Mouse (Mus musculus): Measurements from ENCODE around the gene Ccdc9. TPM values are rescaled to one million over a fixed set of nuclear protein-coding genes. Genes with fewer than 3 reads are reported as not detected.
"Not testable (repeated sequence)": the region's sequence is repeated elsewhere in the genome, so short reads cannot be mapped to it uniquely, and the experiment has no call there.

The Ccdc9 gene
- polyA plus RNA-seq, 1 experiment from 2014 or later = 18.8 TPM

DNA sequence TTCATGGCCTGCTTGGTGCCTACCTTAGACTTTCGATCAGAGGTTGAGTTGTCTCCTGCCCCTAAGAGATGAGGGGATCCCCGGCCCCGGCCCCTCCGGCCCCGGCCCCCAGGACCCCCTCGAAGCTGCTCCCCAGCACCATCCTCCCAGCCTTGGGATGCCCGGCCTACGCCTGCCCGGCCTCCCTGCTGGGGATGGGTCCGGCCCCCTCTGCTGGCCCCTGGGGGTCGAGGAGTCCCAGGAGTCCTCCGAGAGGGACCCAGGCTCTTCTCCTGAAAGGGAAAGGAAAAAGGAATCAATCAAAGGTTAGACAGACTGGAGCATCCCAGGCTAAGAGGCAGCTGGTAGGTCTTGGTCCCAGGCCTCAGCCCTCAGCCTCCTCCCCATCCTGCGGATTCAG is 4.3 kb downstream of the Ccdc9 start:
- H3K27me3 ChIP-seq (ENCODE audit: control insufficient read depth, insufficient read depth, low read length) = no peaks in the 10 kb centered on the region
- H3K4me2 ChIP-seq (ENCODE audit: low read depth, low read length) = no peak overlapping the region
- peaks cover 19% of the 10 kb centered on the region for H3K36me3 ChIP-seq (ENCODE audit: control insufficient read depth, insufficient read depth, low read length)
- no peak overlapping the region for H3K4me3 ChIP-seq (replicated peaks; ENCODE audit: low read length)
- H3K9ac ChIP-seq (ENCODE audit: low read length) = no peak overlapping the region
- ATAC-seq (ENCODE audit: insufficient read depth, low FRiP score) = no peak
- WGBS = 82% methylated on average over 13 of the region's 13 CpGs
- no peak overlapping the region for H3K27ac ChIP-seq (ENCODE audit: low read length)
- peaks cover 7% of the 10 kb centered on the region; the same call in 1 of the 2 replicates for H3K4me1 ChIP-seq (ENCODE audit: control insufficient read depth, insufficient read depth, low read length)
- no peaks in the 10 kb centered on the region for H3K9me3 ChIP-seq (replicated peaks; ENCODE audit: control insufficient read depth, low read length)

DNA sequence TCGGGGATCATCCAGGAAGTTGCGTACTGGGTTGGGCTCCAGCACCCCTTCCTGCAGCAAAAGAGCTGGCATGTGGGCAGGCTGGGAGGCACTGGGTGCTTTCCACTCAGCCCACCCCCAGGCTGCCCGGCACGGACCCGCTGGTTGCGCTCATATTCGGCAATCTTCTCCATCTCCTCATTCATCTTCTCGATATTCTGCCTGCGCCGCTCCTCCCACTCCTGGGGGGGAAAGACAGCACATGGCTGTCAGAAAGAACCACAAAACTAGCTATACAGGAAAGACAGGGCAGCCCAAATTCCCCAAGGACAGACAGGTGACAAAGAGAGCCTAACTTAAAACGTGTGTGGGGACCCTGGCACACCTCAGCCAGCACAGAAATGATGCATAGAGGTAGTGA is 5.9 kb downstream of the Ccdc9 start:
- no peak for ATAC-seq (ENCODE audit: insufficient read depth, low FRiP score)
- Histone ChIP-seq H3K36me3 (ENCODE audit: control insufficient read depth, insufficient read depth, low read length) (peaks cover 24% of the 10 kb centered on the region), H3K27ac (ENCODE audit: low read length) (no peak overlapping the region)

DNA sequence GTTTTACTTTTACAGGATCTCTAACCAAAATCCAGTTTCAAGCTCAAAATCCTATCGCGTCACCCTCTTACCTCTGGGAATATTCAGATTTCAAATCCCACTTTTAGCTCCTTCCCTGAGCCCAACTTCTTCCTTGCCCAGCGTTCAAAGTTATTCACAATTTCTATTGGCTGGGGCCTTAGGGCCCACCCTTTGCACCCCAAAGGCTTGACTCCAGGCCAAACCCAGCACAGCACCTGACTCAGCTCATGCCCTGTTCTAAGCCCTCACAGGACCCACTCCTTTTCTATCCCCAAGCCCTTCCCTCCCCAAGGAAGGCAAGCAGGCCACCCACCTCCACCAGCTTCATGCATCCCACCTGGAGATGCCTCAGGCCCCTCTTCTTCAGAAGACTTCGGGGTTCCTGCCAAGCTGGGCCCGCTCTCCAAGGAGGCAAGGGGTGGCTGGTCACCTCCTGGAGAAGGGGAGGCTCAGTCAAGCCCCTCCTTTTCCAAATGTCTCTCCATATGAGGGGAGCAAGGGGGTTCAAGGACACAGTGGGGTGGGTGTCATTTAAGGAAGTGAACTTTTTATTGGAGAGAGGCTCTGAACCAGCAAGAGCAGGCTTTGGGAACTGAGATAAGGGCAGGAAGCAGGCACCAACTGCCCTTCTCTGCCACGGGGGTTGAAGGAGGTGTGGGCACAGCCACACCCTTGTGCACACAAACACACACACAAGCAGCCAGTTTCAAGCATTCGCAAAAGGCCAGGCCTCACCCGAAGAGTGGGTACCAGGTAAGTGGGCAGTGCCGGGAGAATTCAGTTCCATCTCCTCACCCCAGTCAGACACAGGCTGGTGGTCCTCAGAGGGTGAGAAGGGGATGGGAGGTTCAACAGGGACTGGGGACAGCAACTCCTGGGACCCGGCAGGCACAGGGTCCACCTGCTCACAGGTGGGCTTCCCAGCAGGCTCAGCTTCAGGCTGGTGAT is 11.4 kb downstream of the Ccdc9 start:
- H3K36me3 ChIP-seq (ENCODE audit: control insufficient read depth, insufficient read depth, low read length) = peaks cover 17% of the 10 kb centered on the region; the same call in 1 of the 2 replicates
- peak overlapping the region; percentile 87 for H3K9ac ChIP-seq (ENCODE audit: low read length)
- peak overlapping the region; percentile 67 for H3K27ac ChIP-seq (ENCODE audit: low read length)
- peak overlapping the region; percentile 94 for H3K4me2 ChIP-seq (ENCODE audit: low read depth, low read length)
- H3K4me1 ChIP-seq (ENCODE audit: control insufficient read depth, insufficient read depth, low read length) = peaks cover 36% of the 10 kb centered on the region
- H3K4me3 ChIP-seq (replicated peaks; ENCODE audit: low read length) = no peak overlapping the region
- ATAC-seq (ENCODE audit: insufficient read depth, low FRiP score) = no peak
- no peaks in the 10 kb centered on the region for H3K9me3 ChIP-seq (replicated peaks; ENCODE audit: control insufficient read depth, low read length)
- no peaks in the 10 kb centered on the region for H3K27me3 ChIP-seq (ENCODE audit: control insufficient read depth, insufficient read depth, low read length)
- WGBS = 75% methylated on average over 10 of the region's 10 CpGs

More for the DNA sequence above, 5.9 kb downstream of the Ccdc9 start:
- Histone ChIP-seq H3K9ac (ENCODE audit: low read length) (no peak overlapping the region), H3K4me3 (replicated peaks; ENCODE audit: low read length) (no peak overlapping the region), H3K27me3 (ENCODE audit: control insufficient read depth, insufficient read depth, low read length) (no peaks in the 10 kb centered on the region), H3K4me1 (ENCODE audit: control insufficient read depth, insufficient read depth, low read length) (peaks cover 12% of the 10 kb centered on the region; the same call in 1 of the 2 replicates), H3K4me2 (ENCODE audit: low read depth, low read length) (no peak overlapping the region), H3K9me3 (replicated peaks; ENCODE audit: control insufficient read depth, low read length) (no peaks in the 10 kb centered on the region)
- 93% methylated on average over 11 of the region's 11 CpGs for WGBS

DNA sequence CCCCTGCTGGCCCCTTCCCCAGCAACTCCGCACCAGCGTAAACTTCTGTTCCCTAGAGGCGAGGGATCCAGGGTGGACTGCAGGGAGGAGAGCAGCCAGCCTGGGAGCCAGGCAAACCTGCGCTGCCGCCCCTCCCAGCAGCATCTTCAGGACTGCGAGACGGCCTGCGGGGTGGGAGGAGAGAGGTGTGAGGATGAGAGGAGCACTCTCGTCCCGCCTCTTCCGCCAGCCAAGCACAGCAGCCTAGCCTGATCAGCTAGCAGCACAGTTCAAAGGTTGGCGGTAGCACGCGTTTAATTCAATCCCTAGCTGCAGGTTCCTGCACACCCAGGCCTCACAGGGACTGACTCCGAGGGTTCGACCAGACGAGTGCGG is 12.8 kb downstream of the Ccdc9 start:
- Histone ChIP-seq H3K27me3 (ENCODE audit: control insufficient read depth, insufficient read depth, low read length) (no peaks in the 10 kb centered on the region), H3K4me2 (ENCODE audit: low read depth, low read length) (peak overlapping the region; percentile 94), H3K9me3 (replicated peaks; ENCODE audit: control insufficient read depth, low read length) (no peaks in the 10 kb centered on the region), H3K9ac (ENCODE audit: low read length) (peak overlapping the region; percentile 87), H3K27ac (ENCODE audit: low read length) (peak overlapping the region; percentile 99), H3K4me3 (replicated peaks; ENCODE audit: low read length) (peak overlapping the region; percentile 76), H3K4me1 (ENCODE audit: control insufficient read depth, insufficient read depth, low read length) (peaks cover 36% of the 10 kb centered on the region), H3K36me3 (ENCODE audit: control insufficient read depth, insufficient read depth, low read length) (peaks cover 14% of the 10 kb centered on the region; the same call in 1 of the 2 replicates)
- WGBS = under 1% methylated on average over 18 of the region's 18 CpGs
- ATAC-seq (ENCODE audit: insufficient read depth, low FRiP score) = peak; percentile 79

DNA sequence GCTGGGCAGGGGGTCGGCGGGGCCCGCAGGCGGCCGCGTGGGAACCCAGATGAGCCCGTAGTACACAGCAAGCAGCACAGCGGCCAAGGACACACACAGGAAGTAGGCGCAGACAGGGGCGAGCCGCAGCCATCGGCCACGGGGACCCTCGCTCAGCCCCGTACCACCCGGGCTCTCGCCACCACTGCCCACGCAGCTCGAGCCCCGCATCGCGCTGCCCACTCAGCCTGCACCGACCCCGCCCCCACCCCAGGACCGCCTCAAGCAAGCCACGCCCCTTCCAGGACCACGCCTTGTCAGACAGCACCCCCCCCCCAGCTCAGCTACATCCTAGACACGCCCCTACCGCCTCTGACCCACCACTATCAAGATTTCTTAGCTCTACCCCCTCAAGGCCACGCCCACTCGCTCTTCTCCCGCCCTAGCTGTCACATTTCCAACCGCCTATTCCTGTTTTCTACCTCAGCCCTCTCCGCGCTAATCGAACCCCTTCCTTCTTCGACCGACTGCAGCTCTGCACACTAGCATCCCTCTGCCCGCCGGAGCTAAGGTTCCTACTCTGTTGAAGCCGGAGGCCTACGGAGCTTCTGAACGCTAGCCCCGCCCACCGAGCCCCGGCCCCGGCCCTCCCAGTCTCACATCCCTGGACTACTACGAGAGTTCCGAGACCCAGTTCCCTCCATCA is 13.4 kb downstream of the Ccdc9 start, which contains the start of gene Inafm1:
Gene Inafm1, minus strand, starts transcription at position 537 of the 685 bp plus-strand sequence.
- Histone ChIP-seq H3K27ac (ENCODE audit: low read length) (peak within 1 kb of the TSS; percentile 99), H3K4me2 (ENCODE audit: low read depth, low read length) (peak within 1 kb of the TSS; percentile 94), H3K36me3 (ENCODE audit: control insufficient read depth, insufficient read depth, low read length) (peaks cover 14% of the 10 kb centered on the region; the same call in 1 of the 2 replicates), H3K27me3 (ENCODE audit: control insufficient read depth, insufficient read depth, low read length) (no peaks in the 10 kb centered on the region), H3K9me3 (replicated peaks; ENCODE audit: control insufficient read depth, low read length) (no peaks in the 10 kb centered on the region), H3K9ac (ENCODE audit: low read length) (peak within 1 kb of the TSS; percentile 87), H3K4me3 (replicated peaks; ENCODE audit: low read length) (peak within 1 kb of the TSS; percentile 76), H3K4me1 (ENCODE audit: control insufficient read depth, insufficient read depth, low read length) (peaks cover 36% of the 10 kb centered on the region)
- peak; percentile 87 for ATAC-seq (ENCODE audit: insufficient read depth, low FRiP score)
- WGBS = under 1% methylated on average over 49 of the region's 49 CpGs

DNA sequence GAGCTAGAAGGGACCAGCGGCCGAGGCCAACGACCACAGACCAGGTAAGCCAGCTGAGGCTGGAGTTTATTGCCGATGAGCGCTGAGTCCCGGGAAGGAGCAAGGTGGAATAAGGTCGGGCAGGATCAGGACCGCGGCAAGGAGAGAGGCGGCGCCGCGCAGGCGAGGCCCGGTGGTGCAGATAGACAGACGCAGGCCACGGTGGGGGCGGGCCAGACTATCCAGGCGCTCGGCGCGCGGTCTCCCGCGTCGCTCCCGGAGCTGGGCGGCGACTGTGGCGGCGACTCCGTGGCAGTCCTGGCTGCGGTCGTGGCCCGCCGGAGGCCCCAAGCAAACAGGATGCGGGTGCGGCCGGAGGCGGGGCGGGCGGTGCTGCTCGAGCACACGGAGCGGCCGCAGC is 13.9 kb downstream of the Ccdc9 start:
- Histone ChIP-seq H3K9me3 (replicated peaks; ENCODE audit: control insufficient read depth, low read length) (no peaks in the 10 kb centered on the region), H3K36me3 (ENCODE audit: control insufficient read depth, insufficient read depth, low read length) (peaks cover 14% of the 10 kb centered on the region; the same call in 1 of the 2 replicates), H3K4me3 (replicated peaks; ENCODE audit: low read length) (peak overlapping the region; percentile 76), H3K27me3 (ENCODE audit: control insufficient read depth, insufficient read depth, low read length) (no peaks in the 10 kb centered on the region), H3K4me2 (ENCODE audit: low read depth, low read length) (peak overlapping the region; percentile 94), H3K4me1 (ENCODE audit: control insufficient read depth, insufficient read depth, low read length) (peaks cover 36% of the 10 kb centered on the region), H3K27ac (ENCODE audit: low read length) (peak overlapping the region; percentile 99), H3K9ac (ENCODE audit: low read length) (peak overlapping the region; percentile 87)
- ATAC-seq (ENCODE audit: insufficient read depth, low FRiP score) = peak; percentile 84
- under 1% methylated on average over 46 of the region's 46 CpGs for WGBS

DNA sequence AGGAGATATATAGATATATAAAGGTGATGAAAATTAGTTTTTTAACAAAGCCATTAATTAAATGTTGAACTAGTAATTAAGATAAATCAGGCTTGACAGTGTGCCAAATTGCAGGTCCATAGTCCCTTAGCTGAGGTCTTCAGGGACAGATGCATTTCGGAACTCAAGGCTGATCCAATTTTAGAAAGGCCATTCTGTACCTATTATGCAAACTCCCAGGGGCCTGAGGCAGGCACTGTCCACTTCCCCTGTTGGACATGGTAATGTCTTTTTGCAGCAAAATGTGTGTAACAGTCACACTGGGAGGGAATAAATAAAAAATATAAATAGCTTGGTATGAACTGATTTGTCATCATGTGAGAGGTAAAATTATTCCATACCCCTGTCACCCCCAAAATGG is 15.5 kb downstream of the Ccdc9 start:
- H3K9me3 ChIP-seq (replicated peaks; ENCODE audit: control insufficient read depth, low read length) = no peaks in the 10 kb centered on the region
- H3K27ac ChIP-seq (ENCODE audit: low read length) = no peak overlapping the region
- H3K36me3 ChIP-seq (ENCODE audit: control insufficient read depth, insufficient read depth, low read length) = peaks cover 13% of the 10 kb centered on the region; the same call in 1 of the 2 replicates
- H3K27me3 ChIP-seq (ENCODE audit: control insufficient read depth, insufficient read depth, low read length) = no peaks in the 10 kb centered on the region
- no peak overlapping the region for H3K4me3 ChIP-seq (replicated peaks; ENCODE audit: low read length)
- H3K4me1 ChIP-seq (ENCODE audit: control insufficient read depth, insufficient read depth, low read length) = peaks cover 35% of the 10 kb centered on the region
- WGBS = 75% methylated on average over 1 of the region's 1 CpGs
- no peak overlapping the region for H3K9ac ChIP-seq (ENCODE audit: low read length)
- no peak for ATAC-seq (ENCODE audit: insufficient read depth, low FRiP score)
- no peak overlapping the region for H3K4me2 ChIP-seq (ENCODE audit: low read depth, low read length)

DNA sequence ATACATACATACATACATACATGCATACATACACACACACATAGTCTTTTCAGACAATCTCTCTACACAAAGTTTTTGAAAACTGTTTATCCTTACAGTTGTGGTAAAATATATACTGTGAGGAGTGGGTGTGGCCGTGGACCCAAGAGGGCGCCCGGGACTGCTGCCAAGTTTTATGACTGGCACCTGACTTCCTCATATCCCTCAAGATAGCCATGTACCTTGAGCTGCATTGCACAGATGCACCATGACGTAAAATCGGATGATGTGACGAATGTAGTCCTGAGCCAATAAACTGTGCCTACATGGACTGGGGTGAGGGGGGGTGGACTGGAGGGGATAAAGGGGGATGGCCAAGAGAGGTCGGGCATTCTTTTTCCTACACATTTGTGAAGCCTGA is 20.0 kb downstream of the Ccdc9 start:
- H3K4me1 ChIP-seq (ENCODE audit: control insufficient read depth, insufficient read depth, low read length); H3K4me2 ChIP-seq (ENCODE audit: low read depth, low read length); H3K4me3 ChIP-seq (replicated peaks; ENCODE audit: low read length); H3K27me3 ChIP-seq (ENCODE audit: control insufficient read depth, insufficient read depth, low read length); H3K9me3 ChIP-seq (replicated peaks; ENCODE audit: control insufficient read depth, low read length); ATAC-seq (ENCODE audit: insufficient read depth, low FRiP score); H3K36me3 ChIP-seq (ENCODE audit: control insufficient read depth, insufficient read depth, low read length); H3K27ac ChIP-seq (ENCODE audit: low read length); H3K9ac ChIP-seq (ENCODE audit: low read length): not testable (repeated sequence)
- 81% methylated on average over 7 of the region's 7 CpGs for WGBS

DNA sequence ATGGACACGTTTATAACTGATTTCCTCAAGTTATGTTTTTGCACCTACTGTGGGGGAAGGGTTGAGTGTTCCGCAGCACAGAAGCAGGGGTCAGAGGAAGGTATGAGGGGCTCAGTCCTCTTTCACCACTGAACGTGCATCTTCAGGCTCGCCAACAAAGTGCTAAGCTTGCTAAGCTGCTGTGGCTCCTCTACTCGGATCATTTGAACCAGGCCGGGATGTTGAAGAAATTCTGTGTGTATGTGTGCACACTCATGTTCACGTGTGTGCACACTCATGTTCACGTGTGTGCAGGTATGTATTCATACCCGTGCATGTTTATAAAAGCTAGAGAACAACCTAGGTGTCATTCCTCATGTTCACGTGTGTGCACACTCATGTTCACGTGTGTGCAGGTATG is 20.7 kb downstream of the Ccdc9 start:
- ATAC-seq (ENCODE audit: insufficient read depth, low FRiP score) = no peak
- H3K27ac ChIP-seq (ENCODE audit: low read length) = no peak overlapping the region
- WGBS = 88% methylated on average over 11 of the region's 11 CpGs

More for the DNA sequence above, 20.7 kb downstream of the Ccdc9 start:
- H3K4me1 ChIP-seq (ENCODE audit: control insufficient read depth, insufficient read depth, low read length) = no peaks in the 10 kb centered on the region
- no peaks in the 10 kb centered on the region for H3K36me3 ChIP-seq (ENCODE audit: control insufficient read depth, insufficient read depth, low read length)
- no peak overlapping the region for H3K4me2 ChIP-seq (ENCODE audit: low read depth, low read length)
- H3K27me3 ChIP-seq (ENCODE audit: control insufficient read depth, insufficient read depth, low read length) = no peaks in the 10 kb centered on the region
- H3K9ac ChIP-seq (ENCODE audit: low read length) = no peak overlapping the region
- no peak overlapping the region for H3K4me3 ChIP-seq (replicated peaks; ENCODE audit: low read length)
- no peaks in the 10 kb centered on the region for H3K9me3 ChIP-seq (replicated peaks; ENCODE audit: control insufficient read depth, low read length)
